Mouse (Mus musculus): Measurements from ENCODE around the gene Large2. TPM values are rescaled to one million over a fixed set of nuclear protein-coding genes. Genes with fewer than 3 reads are reported as not detected.

The Large2 gene
- total RNA-seq, 2 experiments from 2014 or later = 0.34 to 0.96 TPM

- no peak for DNase-seq (ENCODE audit: extremely low spot score in 1 of 2, low spot score in 1 of 2)
Measured at GRCm38 (mm10) chr2:92391116-92391515, 16.4 kb upstream of the Large2 start.

GRCm38 (mm10) chr2:92390206-92390930 lies 15.7 kb upstream of the Large2 start:
- DNase-seq (ENCODE audit: extremely low spot score in 1 of 2, low spot score in 1 of 2) = no peak

GRCm38 (mm10) chr2:92389645-92390044 lies 15.0 kb upstream of the Large2 start:
- no peak for DNase-seq (ENCODE audit: extremely low spot score in 1 of 2, low spot score in 1 of 2)

GRCm38 (mm10) chr2:92388891-92389641 lies 14.4 kb upstream of the Large2 start:
- DNase-seq (ENCODE audit: extremely low spot score in 1 of 2, low spot score in 1 of 2) = peak; percentile 71 to 77

GRCm38 (mm10) chr2:92388081-92388517 lies 13.4 kb upstream of the Large2 start:
- DNase-seq (ENCODE audit: extremely low spot score in 1 of 2, low spot score in 1 of 2) = no peak

- DNase-seq (ENCODE audit: extremely low spot score in 1 of 2, low spot score in 1 of 2) = no peak
Measured at GRCm38 (mm10) chr2:92387646-92388045, 13.0 kb upstream of the Large2 start.

GRCm38 (mm10) chr2:92386821-92387570 lies 12.3 kb upstream of the Large2 start:
- DNase-seq (ENCODE audit: extremely low spot score in 1 of 2, low spot score in 1 of 2) = no peak

- no peak for DNase-seq (ENCODE audit: extremely low spot score in 1 of 2, low spot score in 1 of 2)
Measured at GRCm38 (mm10) chr2:92385113-92386051, 10.7 kb upstream of the Large2 start.

GRCm38 (mm10) chr2:92384101-92384500 lies 9.4 kb upstream of the Large2 start:
- no peak for DNase-seq (ENCODE audit: extremely low spot score in 1 of 2, low spot score in 1 of 2)

- DNase-seq (ENCODE audit: extremely low spot score in 1 of 2, low spot score in 1 of 2) = no peak
Measured at GRCm38 (mm10) chr2:92382759-92383158, 8.1 kb upstream of the Large2 start.

GRCm38 (mm10) chr2:92381901-92382588 lies 7.4 kb upstream of the Large2 start, which contains the start of gene 1700029I15Rik:
Gene 1700029I15Rik (plus strand): TSS chr2:92382538.
- DNase-seq (ENCODE audit: extremely low spot score in 1 of 2, low spot score in 1 of 2) = no peak

GRCm38 (mm10) chr2:92381161-92381560 lies 6.5 kb upstream of the Large2 start:
- no peak for DNase-seq (ENCODE audit: extremely low spot score in 1 of 2, low spot score in 1 of 2)

- no peak for DNase-seq (ENCODE audit: extremely low spot score in 1 of 2, low spot score in 1 of 2)
Measured at GRCm38 (mm10) chr2:92380495-92381050, 5.9 kb upstream of the Large2 start.

GRCm38 (mm10) chr2:92379783-92380494 lies 5.3 kb upstream of the Large2 start:
- no peak for DNase-seq (ENCODE audit: extremely low spot score in 1 of 2, low spot score in 1 of 2)

- no peak for DNase-seq (ENCODE audit: extremely low spot score in 1 of 2, low spot score in 1 of 2)
Measured at GRCm38 (mm10) chr2:92377320-92377719, 2.7 kb upstream of the Large2 start.

GRCm38 (mm10) chr2:92376300-92376699 lies 1.6 kb upstream of the Large2 start:
- no peak for DNase-seq (ENCODE audit: extremely low spot score in 1 of 2, low spot score in 1 of 2)

- DNase-seq (ENCODE audit: extremely low spot score in 1 of 2, low spot score in 1 of 2) = no peak
Measured at GRCm38 (mm10) chr2:92375788-92376187, 1.1 kb upstream of the Large2 start.

- peak; percentile 81 to 88 for DNase-seq (ENCODE audit: extremely low spot score in 1 of 2, low spot score in 1 of 2)
Measured at GRCm38 (mm10) chr2:92375099-92375623, 492 bp upstream of the Large2 start.
